Mouse (Mus musculus) spleen, adult 2 months (tissue): Measurements from ENCODE around the gene Dnajb8.

Experiments
- CTCF ChIP-seq: fragments of 200-500 bp; IDR thresholded peaks from 2 replicates; pipeline ENCODE4 v1.5.1; 2011; ENCODE audit warnings: mild to moderate bottlenecking, inconsistent platforms; ENCODE audit not compliant: insufficient read depth, insufficient read length, insufficient replicate concordance; ENCODE audit errors: extremely low read depth
- POLR2A ChIP-seq: fragments of 200-500 bp; IDR thresholded peaks from 2 replicates; pipeline ENCODE4 v1.6.1; 2011; ENCODE audit warnings: low read depth, low read length, inconsistent platforms

DNA sequence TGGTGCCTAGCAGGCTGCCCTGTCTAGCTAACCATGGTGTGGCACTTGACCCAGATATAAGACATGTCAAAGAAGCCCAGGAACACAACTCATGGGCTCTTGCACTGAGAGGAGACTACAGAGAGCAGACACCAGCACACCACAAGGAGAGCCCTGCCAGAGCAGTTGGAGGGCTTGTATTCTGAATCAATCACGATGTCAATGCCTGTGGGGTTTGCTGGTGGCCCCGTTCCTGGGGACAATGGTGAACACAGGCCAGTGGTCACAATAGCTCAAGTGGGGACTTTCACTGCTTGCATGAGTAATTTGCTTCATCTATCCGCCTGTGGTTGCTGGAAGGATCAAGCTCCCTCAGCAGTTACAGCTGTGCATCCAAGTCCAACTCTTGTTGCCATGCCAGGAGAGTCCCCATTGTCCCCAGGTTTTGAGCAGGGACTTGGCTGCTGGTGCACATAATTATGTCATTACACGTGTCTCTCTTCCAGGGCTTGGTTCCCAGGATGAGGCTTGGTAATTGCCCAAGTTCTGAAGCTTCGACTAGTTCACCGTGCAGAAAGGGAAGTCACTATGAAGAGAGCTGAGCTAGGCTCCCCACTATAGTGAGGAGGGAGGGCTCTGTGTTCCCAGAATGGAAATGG lies 68.2 kb downstream of the Dnajb8 start:
- TF ChIP-seq POLR2A (no peak), CTCF (no peak)
